Mouse (Mus musculus): ENCODE data around the gene Adamts14. TPM values are rescaled to one million over a fixed set of nuclear protein-coding genes. Genes with fewer than 3 reads are reported as not detected.
A peak's percentile ranks its signal among the peaks of the same experiment; 100 is the strongest.

Gene Adamts14
- polyA plus RNA-seq, 1 experiment from 2014 or later = 0.72 TPM

DNA sequence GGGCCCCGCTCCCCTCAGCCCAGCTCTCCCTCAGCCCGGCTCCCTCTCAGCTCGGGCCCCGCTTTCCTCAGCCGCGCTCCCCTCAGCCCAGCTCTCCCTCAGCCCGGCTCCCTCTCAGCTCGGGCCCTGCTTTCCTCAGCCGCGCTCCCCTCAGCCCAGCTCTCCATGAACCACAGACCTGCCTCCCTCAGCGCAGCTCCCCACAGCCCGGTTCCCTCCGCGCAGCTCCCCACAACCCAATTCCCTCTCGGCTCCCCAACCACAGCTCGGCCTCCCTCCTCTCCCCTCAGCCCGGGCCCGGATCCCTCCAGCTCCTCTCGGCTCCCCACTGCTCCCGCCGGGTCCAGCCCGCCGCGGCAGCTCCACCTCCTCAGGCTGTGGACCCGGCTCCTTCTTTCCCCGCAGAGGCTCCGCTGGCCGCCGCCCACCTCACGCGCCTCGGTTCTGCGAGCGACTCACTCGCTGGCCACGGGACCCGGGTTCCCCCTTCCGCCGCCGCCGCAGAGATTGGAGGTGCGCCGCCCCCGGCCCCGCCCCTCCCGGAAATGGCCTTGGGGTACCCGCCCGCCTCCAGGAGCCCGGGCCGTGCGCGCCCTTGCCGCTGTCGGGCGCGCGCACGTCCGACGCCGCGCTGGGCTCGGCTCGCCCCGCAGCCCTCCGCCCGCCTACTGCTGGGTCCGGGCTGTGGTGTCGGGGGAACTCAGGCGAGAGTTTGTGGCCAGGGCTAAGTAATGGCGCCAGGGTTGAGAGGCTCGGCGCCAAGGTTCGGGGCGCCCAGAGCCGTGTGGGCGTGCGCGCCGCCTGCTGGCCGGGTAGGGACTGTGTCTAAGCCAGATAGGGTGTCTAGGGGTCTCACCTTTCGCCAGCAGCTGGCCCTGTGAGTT is 125.8 kb downstream of the Adamts14 start, which contains the start of gene Sgpl1:
Sgpl1 (minus strand) TSS at position 547 of the 884 bp plus-strand sequence.
- Histone ChIP-seq H3K9me3 (replicated peaks) (no peaks in the 10 kb centered on the region), H3K27ac (peak within 1 kb of the TSS; percentile 97), H3K4me1 (peaks cover 9% of the 10 kb centered on the region), H3K9ac (peak within 1 kb of the TSS; percentile 97), H3K36me3 (no peaks in the 10 kb centered on the region), H3K4me2 (replicated peaks) (peak within 1 kb of the TSS; percentile 95), H3K27me3 (no peaks in the 10 kb centered on the region), H3K4me3 (peak within 1 kb of the TSS; percentile 85)
- peak; percentile 88 for ATAC-seq (ENCODE audit: low FRiP score)
- under 1% methylated on average over 80 of the region's 82 CpGs for WGBS

Other genes with a start within 250 kb of the Adamts14 start
- 20.7 and 26.2 TPM in 2 replicates for gene Pcbd1, start 184.1 kb downstream of the Adamts14 start, polyA plus RNA-seq (2016; fragmentation: Nextera tagmentation; extraction: Ambion mirVana)
- gene Sgpl1, start 125.7 kb downstream of the Adamts14 start, polyA plus RNA-seq (2016; fragmentation: Nextera tagmentation; extraction: Ambion mirVana) = 90.7 and 91.7 TPM in 2 replicates
- 0.27 and 0.32 TPM in 2 replicates for gene Tbata, start 101.5 kb downstream of the Adamts14 start, polyA plus RNA-seq (2016; fragmentation: Nextera tagmentation; extraction: Ambion mirVana)
- not detected in 2 replicates for gene Prf1, start 24.4 kb upstream of the Adamts14 start, polyA plus RNA-seq (2016; fragmentation: Nextera tagmentation; extraction: Ambion mirVana)
- 34.5 and 39.3 TPM in 2 replicates for gene Pald1, start 110.1 kb upstream of the Adamts14 start, polyA plus RNA-seq (2016; fragmentation: Nextera tagmentation; extraction: Ambion mirVana)
- gene Nodal, start 144.5 kb upstream of the Adamts14 start, polyA plus RNA-seq (2016; fragmentation: Nextera tagmentation; extraction: Ambion mirVana) = 0.10 TPM in 1 of 2 replicates, not detected in the other
- gene Eif4ebp2, start 179.2 kb upstream of the Adamts14 start, polyA plus RNA-seq (2016; fragmentation: Nextera tagmentation; extraction: Ambion mirVana) = 63.2 and 71.0 TPM in 2 replicates
- gene Lrrc20, start 202.4 kb upstream of the Adamts14 start, polyA plus RNA-seq (2016; fragmentation: Nextera tagmentation; extraction: Ambion mirVana) = 12.5 and 13.5 TPM in 2 replicates